Mouse (Mus musculus) heart, embryonic 12.5 days (tissue): ENCODE results near the gene Rspo1. TPM values are rescaled to one million over a fixed set of nuclear protein-coding genes. Genes with fewer than 3 reads are reported as not detected.
A peak's percentile ranks its signal among the peaks of the same experiment; 100 is the strongest.

Experiments used
- ATAC-seq: fragments of 200-750 bp; cut with Nextera tagmentation; 2 replicates; pipeline ENCODE4 v1.8.0; 2017; ENCODE audit warnings: moderate TSS enrichment, moderate library complexity; ENCODE audit not compliant: insufficient number of reproducible peaks, low FRiP score
- H3K27ac ChIP-seq: fragments of 300-500 bp; sonication (generic); 2 replicates; pipeline ENCODE4 v1.5.1; 2016; ENCODE audit warnings: mild to moderate bottlenecking, moderate library complexity; ENCODE audit not compliant: poor library complexity, severe bottlenecking
- H3K27me3 ChIP-seq: fragments of 300-500 bp; sonication (generic); replicated peaks from 2 replicates; pipeline ENCODE4 v1.6.1; 2016; ENCODE audit warnings: mild to moderate bottlenecking, moderate library complexity
- H3K36me3 ChIP-seq: fragments of 300-500 bp; sonication (generic); 2 replicates; pipeline ENCODE4 v1.6.1; 2016; ENCODE audit warnings: mild to moderate bottlenecking, moderate library complexity
- H3K4me1 ChIP-seq: fragments of 300-500 bp; sonication (generic); replicated peaks from 2 replicates; pipeline ENCODE4 v1.6.1; 2016; ENCODE audit warnings: mild to moderate bottlenecking
- H3K4me2 ChIP-seq: fragments of 300-500 bp; sonication (generic); 2 replicates; pipeline ENCODE4 v1.6.1; 2016; ENCODE audit warnings: mild to moderate bottlenecking, moderate library complexity
- H3K4me3 ChIP-seq: fragments of 300-500 bp; sonication (generic); 2 replicates; pipeline ENCODE4 v1.5.1; 2016; ENCODE audit warnings: mild to moderate bottlenecking
- H3K9ac ChIP-seq: fragments of 300-500 bp; sonication (generic); 2 replicates; pipeline ENCODE4 v1.6.1; 2016; ENCODE audit warnings: mild to moderate bottlenecking, moderate library complexity
- H3K9me3 ChIP-seq: fragments of 300-500 bp; sonication (generic); replicated peaks from 2 replicates; pipeline ENCODE4 v1.6.1; 2016; ENCODE audit warnings: mild to moderate bottlenecking, moderate library complexity
- WGBS: fragments of 180-500 bp; shearing (Covaris S2); methylation state at CpG from one replicate; pipeline ENCODE4 v1.1.7; 2016; 5-methylcytosine and 5-hydroxymethylcytosine counted together
- polyA plus RNA-seq: library from polyadenylated mRNA; unstranded; fragments of >200 nt; fragmentation: Nextera tagmentation; extraction: Ambion mirVana; gene quantifications from 2 replicates; pipeline ENCODE4 v1.2.1, GENCODE M21; 2016

Gene Rspo1
- polyA plus RNA-seq, 1 experiment from 2014 or later = 7.4 TPM

DNA sequence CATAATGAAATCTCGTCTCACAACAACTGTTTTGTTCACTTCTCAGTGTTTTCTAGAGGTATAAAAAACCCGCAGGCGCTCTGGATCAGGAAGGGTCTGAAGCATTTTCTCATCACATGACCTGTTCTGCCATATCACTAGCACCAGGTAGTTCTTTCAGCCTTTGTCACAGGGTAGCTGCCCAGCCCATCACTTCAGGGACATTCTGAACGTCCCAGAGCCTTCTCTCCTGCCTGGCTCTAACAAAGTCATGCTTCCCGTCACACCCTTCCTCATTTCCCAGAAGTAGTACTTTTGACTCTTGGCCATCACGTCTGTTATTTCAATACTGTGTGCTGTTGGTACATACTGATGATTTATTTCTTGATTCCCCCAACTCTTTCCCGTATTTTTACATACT is 58.2 kb downstream of the Rspo1 start:
- Histone ChIP-seq H3K4me3 (no peak overlapping the region), H3K27me3 (no peaks in the 10 kb centered on the region), H3K9me3 (no peaks in the 10 kb centered on the region), H3K4me2 (no peak overlapping the region), H3K4me1 (no peaks in the 10 kb centered on the region), H3K27ac (no peak overlapping the region), H3K36me3 (peaks cover 93% of the 10 kb centered on the region), H3K9ac (no peak overlapping the region)
- 86% methylated on average over 7 of the region's 7 CpGs for WGBS
- no peak for ATAC-seq

DNA sequence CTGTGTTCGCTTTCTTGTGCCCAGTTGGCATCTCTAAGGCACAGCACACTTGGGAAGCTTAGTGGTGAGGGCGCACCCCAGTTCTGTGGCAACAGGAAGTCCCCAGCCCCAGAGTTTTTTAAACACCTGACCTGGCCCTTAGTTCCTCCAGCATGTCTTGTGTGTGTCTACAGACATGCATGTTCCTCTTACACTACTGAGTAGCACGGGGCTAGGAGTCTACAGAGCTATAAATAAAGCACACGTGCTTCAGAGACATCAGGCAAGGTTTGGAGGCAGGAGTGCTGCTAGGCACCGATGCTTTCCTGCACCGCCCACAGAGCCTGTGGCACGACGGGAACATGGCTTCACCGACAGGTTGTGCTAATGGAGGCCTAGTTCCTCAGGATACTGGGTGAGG is 69.2 kb downstream of the Rspo1 start:
- peaks cover 27% of the 10 kb centered on the region for H3K4me1 ChIP-seq
- no peak for ATAC-seq
- H3K36me3 ChIP-seq = peaks cover 58% of the 10 kb centered on the region
- no peak overlapping the region for H3K4me3 ChIP-seq
- H3K4me2 ChIP-seq = no peak overlapping the region
- H3K27me3 ChIP-seq = no peaks in the 10 kb centered on the region
- H3K9ac ChIP-seq = no peak overlapping the region
- H3K9me3 ChIP-seq = no peaks in the 10 kb centered on the region
- no peak overlapping the region for H3K27ac ChIP-seq
- WGBS = 69% methylated on average over 9 of the region's 9 CpGs

DNA sequence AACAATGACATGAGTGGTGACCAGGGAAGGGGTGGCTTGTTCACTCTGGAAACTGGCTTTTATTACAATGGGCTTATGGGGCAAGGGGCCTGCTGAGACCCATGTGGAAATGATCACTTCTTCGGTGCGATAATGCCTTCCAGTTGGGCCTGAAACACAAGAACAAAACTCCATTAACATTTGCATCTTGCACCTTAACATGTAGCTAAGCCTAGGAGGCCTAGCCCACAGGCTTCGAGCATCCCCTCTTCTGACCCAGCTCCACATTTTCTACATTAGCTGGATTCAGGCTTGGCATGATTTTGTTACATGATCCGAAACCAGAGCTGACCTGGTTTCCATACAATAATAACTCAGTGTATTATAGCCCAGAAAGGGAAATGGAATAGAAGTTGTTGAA is 70.2 kb downstream of the Rspo1 start:
- ATAC-seq = no peak
- WGBS = 87% methylated on average over 4 of the region's 4 CpGs
- no peak overlapping the region for H3K27ac ChIP-seq

DNA sequence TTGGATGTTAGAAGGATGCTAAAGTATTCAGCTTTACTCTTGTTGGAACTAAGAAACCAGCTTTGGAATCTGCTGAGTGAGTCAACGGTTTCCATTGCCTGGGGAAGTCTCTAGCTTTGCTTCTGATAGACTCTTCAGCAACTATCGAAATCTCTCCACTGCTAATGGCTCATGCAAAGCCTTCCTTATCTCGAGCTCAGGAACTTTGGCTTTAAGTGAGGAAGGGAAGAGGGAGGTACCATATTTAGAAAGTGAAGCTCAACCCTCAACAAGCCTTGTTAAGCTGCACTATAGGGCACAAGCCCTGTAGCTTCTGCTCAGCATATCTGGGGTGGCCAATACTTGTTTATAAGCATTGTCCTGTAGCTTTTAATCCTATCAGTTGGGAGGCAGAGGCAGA is 71.0 kb downstream of the Rspo1 start:
- Histone ChIP-seq H3K27me3 (no peaks in the 10 kb centered on the region), H3K4me3 (no peak overlapping the region), H3K9ac (no peak overlapping the region), H3K27ac (peak overlapping the region; percentile 34; the same call in 1 of the 2 replicates), H3K4me2 (peak overlapping the region; percentile 33), H3K36me3 (peaks cover 41% of the 10 kb centered on the region), H3K9me3 (no peaks in the 10 kb centered on the region), H3K4me1 (peaks cover 27% of the 10 kb centered on the region)
- under 1% methylated on average over 3 of the region's 3 CpGs for WGBS
- ATAC-seq = no peak

More for the DNA sequence above, 70.2 kb downstream of the Rspo1 start:
- Histone ChIP-seq H3K4me2 (no peak overlapping the region), H3K4me1 (peaks cover 27% of the 10 kb centered on the region), H3K36me3 (peaks cover 49% of the 10 kb centered on the region), H3K9me3 (no peaks in the 10 kb centered on the region), H3K27me3 (no peaks in the 10 kb centered on the region), H3K9ac (no peak overlapping the region), H3K4me3 (no peak overlapping the region)

DNA sequence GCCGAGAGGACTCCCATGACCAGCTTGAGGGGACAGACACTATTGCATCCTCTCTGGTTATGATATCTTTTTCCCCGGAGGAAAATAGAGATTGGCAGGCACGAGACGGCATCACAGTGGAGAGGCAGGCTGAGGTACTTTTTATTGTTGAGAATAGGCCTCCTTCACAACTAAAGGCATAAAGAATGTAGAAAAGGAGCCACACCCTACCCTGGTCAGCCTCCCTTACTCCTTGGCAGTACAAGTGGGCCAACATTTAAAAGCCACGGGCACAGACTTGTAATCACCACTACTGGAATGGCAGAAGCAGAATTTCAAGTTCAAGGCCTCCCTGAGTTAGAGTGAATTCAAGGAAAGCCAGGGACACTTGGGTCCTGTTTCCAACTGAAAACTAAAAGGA is 71.8 kb downstream of the Rspo1 start:
- ATAC-seq = no peak
- 27% methylated on average over 5 of the region's 5 CpGs for WGBS
- H3K36me3 ChIP-seq = peaks cover 35% of the 10 kb centered on the region
- peaks cover 27% of the 10 kb centered on the region for H3K4me1 ChIP-seq
- H3K27ac ChIP-seq = no peak overlapping the region
- no peaks in the 10 kb centered on the region for H3K9me3 ChIP-seq
- peak overlapping the region; percentile 33 for H3K4me2 ChIP-seq
- H3K27me3 ChIP-seq = no peaks in the 10 kb centered on the region
- H3K9ac ChIP-seq = no peak overlapping the region
- no peak overlapping the region for H3K4me3 ChIP-seq

Other genes with a start within 250 kb of the Rspo1 start
- gene Inpp5b, start 244.6 kb upstream of the Rspo1 start, polyA plus RNA-seq = 17.3 and 20.2 TPM in 2 replicates
- gene Mtf1, start 184.3 kb upstream of the Rspo1 start, polyA plus RNA-seq = 9.8 and 11.6 TPM in 2 replicates
- gene Yrdc, start 135.8 kb upstream of the Rspo1 start, polyA plus RNA-seq = 24.4 and 26.0 TPM in 2 replicates
- 51.6 and 54.2 TPM in 2 replicates for gene 1110065P20Rik, start 135.2 kb upstream of the Rspo1 start, polyA plus RNA-seq
- gene Maneal, start 124.3 kb upstream of the Rspo1 start, polyA plus RNA-seq = 0.06 and 0.14 TPM in 2 replicates
- not detected in 2 replicates for gene Epha10, start 105.5 kb upstream of the Rspo1 start, polyA plus RNA-seq
- gene 9930104L06Rik, start 49.4 kb upstream of the Rspo1 start, polyA plus RNA-seq = 9.9 and 10.4 TPM in 2 replicates
- gene Cdca8, start 47.1 kb upstream of the Rspo1 start, polyA plus RNA-seq = 134 and 138 TPM in 2 replicates
- gene Gnl2, start 30.2 kb downstream of the Rspo1 start, polyA plus RNA-seq = 66.0 and 67.3 TPM in 2 replicates
- 0.17 and 0.18 TPM in 2 replicates for gene Dnali1, start 79.3 kb downstream of the Rspo1 start, polyA plus RNA-seq
- 20.6 and 22.6 TPM in 2 replicates for gene Snip1, start 80.2 kb downstream of the Rspo1 start, polyA plus RNA-seq
- 48.7 and 53.3 TPM in 2 replicates for gene Meaf6, start 98.7 kb downstream of the Rspo1 start, polyA plus RNA-seq
- gene Zc3h12a, start 141.4 kb downstream of the Rspo1 start, polyA plus RNA-seq = 0.80 and 1.3 TPM in 2 replicates